Mouse (Mus musculus) embryonic facial prominence, embryonic 14.5 days (tissue): ENCODE measurements around the gene Eef1b2. TPM values are rescaled to one million over a fixed set of nuclear protein-coding genes. Genes with fewer than 3 reads are reported as not detected.
"Not testable (repeated sequence)": the region's sequence is repeated elsewhere in the genome, so short reads cannot be mapped to it uniquely, and the experiment has no call there.

Experiments
- ATAC-seq: fragments of 200-750 bp; cut with Nextera tagmentation; 2 replicates; pipeline ENCODE4 v1.8.0; 2017; ENCODE audit warnings: low read depth, moderate number of reproducible peaks, moderate TSS enrichment
- DNase-seq: peaks from one replicate; pipeline ENCODE4 v3.0.0-alpha.2; 2015; ENCODE audit warnings: low spot score
- H3K27ac ChIP-seq: fragments of 300-500 bp; sonication (generic); replicated peaks from 2 replicates; pipeline ENCODE4 v1.5.1; 2014; ENCODE audit warnings: low read depth, mild to moderate bottlenecking, low read length, moderate library complexity
- H3K27me3 ChIP-seq: fragments of 300-500 bp; sonication (generic); replicated peaks from 2 replicates; pipeline ENCODE4 v1.6.1; 2014; ENCODE audit warnings: low read length; ENCODE audit not compliant: control insufficient read depth, insufficient read depth
- H3K36me3 ChIP-seq: fragments of 300-500 bp; sonication (generic); 2 replicates; pipeline ENCODE4 v1.6.1; 2014; ENCODE audit warnings: low read length, mixed read lengths; ENCODE audit not compliant: control insufficient read depth, insufficient read depth
- H3K4me1 ChIP-seq: fragments of 300-500 bp; sonication (generic); 2 replicates; pipeline ENCODE4 v1.6.1; 2014; ENCODE audit warnings: antibody characterized with exemption, low read length; ENCODE audit not compliant: control insufficient read depth, insufficient read depth
- H3K4me2 ChIP-seq: fragments of 300-500 bp; sonication (generic); 2 replicates; pipeline ENCODE4 v1.6.1; 2014; ENCODE audit warnings: low read depth, mild to moderate bottlenecking, low read length, moderate library complexity, mixed read lengths
- H3K4me3 ChIP-seq: fragments of 300-500 bp; sonication (generic); 2 replicates; pipeline ENCODE4 v1.5.1; 2014; ENCODE audit warnings: low read depth, mild to moderate bottlenecking, low read length
- H3K9ac ChIP-seq: fragments of 300-500 bp; sonication (generic); 2 replicates; pipeline ENCODE4 v1.6.1; 2014; ENCODE audit warnings: low read depth, mild to moderate bottlenecking, low read length, moderate library complexity, mixed read lengths
- H3K9me3 ChIP-seq: fragments of 300-500 bp; sonication (generic); 2 replicates; pipeline ENCODE4 v1.6.1; 2016; ENCODE audit warnings: low read length; ENCODE audit not compliant: control insufficient read depth
- WGBS: fragments of 180-500 bp; shearing (Covaris S2); extraction: QIAGEN DNeasy Blood & Tissue Kit; methylation state at CpG from one replicate; pipeline ENCODE4 v1.1.7; 2014; 5-methylcytosine and 5-hydroxymethylcytosine counted together
- polyA plus RNA-seq: library from polyadenylated mRNA; unstranded; fragments of >200 nt; fragmentation: Nextera tagmentation; extraction: Ambion mirVana; gene quantifications from 2 replicates; pipeline ENCODE4 v1.2.1, GENCODE M21; 2014

Eef1b2 gene
- polyA plus RNA-seq, 1 experiment from 2014 or later: 733 TPM

- ATAC-seq (no peak), DNase-seq (no peak)
- H3K4me1 ChIP-seq: no peaks in the 10 kb centered on the region
- WGBS: 96% methylated on average over 13 of the region's 13 CpGs
- peaks cover 66% of the 10 kb centered on the region for H3K36me3 ChIP-seq
- H3K4me3 ChIP-seq: no peak overlapping the region
- H3K4me2 ChIP-seq: no peak overlapping the region
- no peak overlapping the region for H3K27ac ChIP-seq
- H3K27me3 ChIP-seq: no peaks in the 10 kb centered on the region
- no peaks in the 10 kb centered on the region for H3K9me3 ChIP-seq
- no peak overlapping the region for H3K9ac ChIP-seq
Measured at GRCm38 (mm10) chr1:63140231-63140630, 36.4 kb upstream of the Eef1b2 start.

DNA sequence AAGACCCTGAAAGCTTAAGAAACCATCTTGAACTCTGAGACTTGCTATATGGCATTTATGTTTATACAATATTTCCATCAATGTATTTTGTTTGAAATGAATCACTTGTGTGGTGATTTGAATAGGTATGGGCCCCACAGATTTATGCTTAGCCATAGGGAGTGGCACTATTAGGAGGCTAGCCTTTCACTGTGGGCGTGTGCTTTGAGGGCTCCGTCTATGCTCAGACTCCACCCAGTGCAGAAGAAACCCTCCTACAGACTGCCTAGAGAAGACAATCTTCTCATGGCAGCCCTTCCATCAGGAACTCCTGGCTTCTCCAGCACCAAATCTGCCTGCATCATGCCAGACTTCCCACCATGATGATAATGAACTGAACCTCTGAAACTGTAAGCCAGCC is 8.0 kb upstream of the Eef1b2 start:
- no peak overlapping the region for H3K4me2 ChIP-seq
- H3K9ac ChIP-seq: no peak overlapping the region
- no peaks in the 10 kb centered on the region for H3K27me3 ChIP-seq
- ATAC-seq (no peak), DNase-seq (no peak)
- no peaks in the 10 kb centered on the region for H3K4me1 ChIP-seq
- H3K27ac ChIP-seq: no peak overlapping the region
- no peak overlapping the region for H3K4me3 ChIP-seq
- H3K9me3 ChIP-seq: no peaks in the 10 kb centered on the region
- H3K36me3 ChIP-seq: peaks cover 74% of the 10 kb centered on the region
- 89% methylated on average over 2 of the region's 2 CpGs for WGBS

DNA sequence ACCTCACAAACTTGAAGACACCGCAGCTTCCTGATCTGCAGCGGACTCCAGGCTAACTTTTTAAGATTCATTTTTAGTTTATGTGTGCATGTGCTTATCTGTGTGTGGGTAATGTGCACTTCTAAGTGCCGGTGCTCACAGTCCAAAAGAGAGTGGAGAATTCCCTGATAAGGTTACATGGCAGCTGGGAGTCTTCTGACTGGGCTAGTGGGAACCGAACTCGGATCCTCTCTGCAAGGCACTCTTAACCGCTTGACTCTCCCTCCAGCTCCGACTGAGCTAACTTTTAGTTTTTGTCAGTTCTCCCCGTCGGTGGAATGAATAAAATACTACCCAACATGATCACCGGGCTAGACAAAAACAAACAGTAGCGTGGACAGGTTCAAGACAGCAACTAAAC is 772 bp upstream of the Eef1b2 start:
- H3K4me1 ChIP-seq: peaks cover 15% of the 10 kb centered on the region; the same call in 1 of the 2 replicates
- peaks cover 46% of the 10 kb centered on the region for H3K36me3 ChIP-seq
- H3K9me3 ChIP-seq: no peaks in the 10 kb centered on the region
- H3K9ac ChIP-seq: peak overlapping the region; percentile 96
- 7% methylated on average over 11 of the region's 11 CpGs for WGBS
- peak overlapping the region; percentile 90 for H3K4me2 ChIP-seq
- peak overlapping the region; percentile 92 for H3K27ac ChIP-seq
- DNase-seq (no peak), ATAC-seq (no peak)
- no peaks in the 10 kb centered on the region for H3K27me3 ChIP-seq
- peak overlapping the region; percentile 98 for H3K4me3 ChIP-seq

DNA sequence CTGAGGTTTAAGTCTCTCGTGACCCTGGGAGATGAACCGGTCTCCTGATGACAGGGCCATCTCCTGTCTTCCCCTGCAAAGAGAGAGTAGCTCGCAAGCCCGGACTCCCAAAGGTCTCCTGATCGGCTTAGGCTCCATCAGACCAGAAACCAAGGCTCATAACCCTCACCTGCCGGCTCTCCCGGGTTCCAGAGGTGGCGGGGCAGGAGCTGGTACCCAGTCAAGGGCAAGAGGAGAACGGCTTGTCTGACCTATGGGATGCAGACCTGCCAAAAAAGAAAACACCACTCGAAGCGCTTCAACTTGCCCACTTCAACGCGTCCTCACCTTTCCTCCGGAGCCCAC is 394 bp upstream of the Eef1b2 start:
- peaks cover 42% of the 10 kb centered on the region for H3K36me3 ChIP-seq
- 0% methylated on average over 14 of the region's 14 CpGs for WGBS
- peaks cover 15% of the 10 kb centered on the region; the same call in 1 of the 2 replicates for H3K4me1 ChIP-seq
- H3K4me2 ChIP-seq: peak overlapping the region; percentile 90
- ATAC-seq (peak; percentile 18), DNase-seq (no peak)
- H3K27ac ChIP-seq: peak overlapping the region; percentile 92
- H3K4me3 ChIP-seq: peak overlapping the region; percentile 98
- H3K27me3 ChIP-seq: no peaks in the 10 kb centered on the region
- peak overlapping the region; percentile 96 for H3K9ac ChIP-seq
- H3K9me3 ChIP-seq: no peaks in the 10 kb centered on the region

DNA sequence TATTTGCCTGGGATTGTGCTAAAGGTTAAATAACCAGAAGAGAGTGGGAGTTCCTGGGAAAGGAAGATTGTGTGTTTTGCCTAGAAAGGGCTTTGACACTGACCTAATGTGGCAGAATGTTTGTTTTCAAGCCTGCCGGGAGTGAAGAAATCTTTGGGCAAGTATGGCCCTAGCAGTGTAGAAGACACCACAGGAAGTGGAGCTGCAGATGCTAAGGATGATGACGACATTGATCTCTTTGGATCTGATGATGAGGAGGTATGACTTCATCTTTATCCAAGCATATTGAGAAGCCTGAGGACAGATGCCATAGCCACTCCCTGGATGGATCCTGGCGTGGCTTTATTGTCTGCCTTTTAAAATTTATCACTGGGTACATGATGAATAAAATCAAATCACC is 1.7 kb downstream of the Eef1b2 start:
- Histone ChIP-seq H3K4me2 (peak overlapping the region; percentile 90), H3K4me1 (peaks cover 15% of the 10 kb centered on the region; the same call in 1 of the 2 replicates), H3K27ac (no peak overlapping the region; the same call in 1 of the 2 replicates), H3K9me3 (no peaks in the 10 kb centered on the region), H3K9ac (peak overlapping the region; percentile 96), H3K36me3 (peaks cover 34% of the 10 kb centered on the region), H3K27me3 (no peaks in the 10 kb centered on the region), H3K4me3 (peak overlapping the region; percentile 98)
- 67% methylated on average over 3 of the region's 3 CpGs for whole genome bisulfite sequencing
- ATAC-seq: no peak
- DNase-seq: no peak

DNA sequence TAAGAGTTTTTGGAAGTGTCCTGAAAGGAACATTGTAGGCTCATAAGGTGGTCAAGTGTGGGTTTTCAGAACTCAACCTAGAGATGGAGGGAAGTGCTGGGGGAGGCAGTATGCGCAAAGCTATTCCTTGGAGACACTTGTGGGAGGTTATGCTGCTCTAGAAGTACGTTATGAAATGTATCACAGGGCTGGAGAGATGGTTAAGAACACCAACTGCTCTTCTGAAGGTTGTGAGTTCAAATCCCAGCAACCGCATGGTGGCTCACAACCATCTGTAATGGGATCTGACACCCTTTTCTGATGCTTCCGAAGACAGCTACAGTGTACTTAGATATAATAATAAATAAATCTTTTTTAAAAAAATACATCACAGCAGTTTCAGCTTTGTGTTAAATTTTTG is 3.5 kb downstream of the Eef1b2 start:
- H3K4me2 ChIP-seq: no peak overlapping the region
- H3K27me3 ChIP-seq: no peaks in the 10 kb centered on the region
- no peak for DNase-seq
- no peak overlapping the region for H3K9ac ChIP-seq
- H3K36me3 ChIP-seq: peaks cover 31% of the 10 kb centered on the region
- no peak for ATAC-seq
- peaks cover 14% of the 10 kb centered on the region; the same call in 1 of the 2 replicates for H3K4me1 ChIP-seq
- H3K27ac ChIP-seq: no peak overlapping the region
- H3K9me3 ChIP-seq: no peaks in the 10 kb centered on the region
- no peak overlapping the region for H3K4me3 ChIP-seq
- 91% methylated on average over 4 of the region's 4 CpGs for WGBS

- H3K4me3 ChIP-seq, H3K4me1 ChIP-seq, H3K27ac ChIP-seq, H3K27me3 ChIP-seq, H3K9ac ChIP-seq, DNase-seq, H3K4me2 ChIP-seq, ATAC-seq, H3K9me3 ChIP-seq: not testable (repeated sequence)
- 78% methylated on average over 4 of the region's 4 CpGs for WGBS
- H3K36me3 ChIP-seq: peaks cover 31% of the 10 kb centered on the region
Measured at GRCm38 (mm10) chr1:63180575-63180974, 4.0 kb downstream of the Eef1b2 start.

DNA sequence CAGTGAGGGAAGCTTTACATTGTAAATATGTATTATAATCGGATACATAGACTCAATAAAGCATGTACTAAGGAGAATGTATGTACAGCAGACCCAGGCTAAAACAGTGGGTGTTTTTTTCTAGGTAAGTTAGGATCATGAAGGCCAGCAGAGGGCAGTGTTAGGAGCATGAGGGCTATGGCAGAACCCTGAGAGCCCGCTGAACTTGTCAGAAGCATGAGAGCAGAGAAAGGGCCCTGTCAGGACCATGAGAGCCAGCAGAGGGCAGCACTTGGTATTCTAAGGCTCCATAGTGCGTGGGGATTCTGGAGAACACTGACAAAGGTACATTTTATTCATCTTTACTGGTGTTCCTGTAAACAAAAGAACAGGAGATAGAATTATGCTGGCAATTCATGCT is 4.4 kb downstream of the Eef1b2 start:
- DNase-seq: peak; percentile 98
- 3% methylated on average over 3 of the region's 3 CpGs for WGBS
- H3K9me3 ChIP-seq: no peaks in the 10 kb centered on the region
- H3K4me1 ChIP-seq: peaks cover 8% of the 10 kb centered on the region; the same call in 1 of the 2 replicates
- no peak overlapping the region for H3K4me2 ChIP-seq
- no peak overlapping the region for H3K9ac ChIP-seq
- peak; percentile 81 for ATAC-seq
- H3K27me3 ChIP-seq: no peaks in the 10 kb centered on the region
- no peak overlapping the region for H3K4me3 ChIP-seq
- no peak overlapping the region for H3K27ac ChIP-seq
- peaks cover 31% of the 10 kb centered on the region for H3K36me3 ChIP-seq

GRCm38 (mm10) chr1:63181480-63181879 is 4.9 kb downstream of the Eef1b2 start:
- DNase-seq (no peak), ATAC-seq (no peak)
- no peak overlapping the region for H3K27ac ChIP-seq
- 100% methylated on average over 1 of the region's 1 CpGs for WGBS
- peaks cover 31% of the 10 kb centered on the region for H3K36me3 ChIP-seq
- no peak overlapping the region for H3K4me3 ChIP-seq
- no peaks in the 10 kb centered on the region for H3K27me3 ChIP-seq
- H3K4me2 ChIP-seq: no peak overlapping the region
- peaks cover 8% of the 10 kb centered on the region; the same call in 1 of the 2 replicates for H3K4me1 ChIP-seq
- H3K9me3 ChIP-seq: no peaks in the 10 kb centered on the region
- H3K9ac ChIP-seq: no peak overlapping the region
